Mouse (Mus musculus): ENCODE measurements around the gene Zranb1. TPM values are rescaled to one million over a fixed set of nuclear protein-coding genes. Genes with fewer than 3 reads are reported as not detected.

Zranb1 gene
- 13.2 and 15.2 TPM in 2 replicates for polyA plus RNA-seq (2015; fragmentation: Nextera tagmentation; extraction: Ambion mirVana)

DNA sequence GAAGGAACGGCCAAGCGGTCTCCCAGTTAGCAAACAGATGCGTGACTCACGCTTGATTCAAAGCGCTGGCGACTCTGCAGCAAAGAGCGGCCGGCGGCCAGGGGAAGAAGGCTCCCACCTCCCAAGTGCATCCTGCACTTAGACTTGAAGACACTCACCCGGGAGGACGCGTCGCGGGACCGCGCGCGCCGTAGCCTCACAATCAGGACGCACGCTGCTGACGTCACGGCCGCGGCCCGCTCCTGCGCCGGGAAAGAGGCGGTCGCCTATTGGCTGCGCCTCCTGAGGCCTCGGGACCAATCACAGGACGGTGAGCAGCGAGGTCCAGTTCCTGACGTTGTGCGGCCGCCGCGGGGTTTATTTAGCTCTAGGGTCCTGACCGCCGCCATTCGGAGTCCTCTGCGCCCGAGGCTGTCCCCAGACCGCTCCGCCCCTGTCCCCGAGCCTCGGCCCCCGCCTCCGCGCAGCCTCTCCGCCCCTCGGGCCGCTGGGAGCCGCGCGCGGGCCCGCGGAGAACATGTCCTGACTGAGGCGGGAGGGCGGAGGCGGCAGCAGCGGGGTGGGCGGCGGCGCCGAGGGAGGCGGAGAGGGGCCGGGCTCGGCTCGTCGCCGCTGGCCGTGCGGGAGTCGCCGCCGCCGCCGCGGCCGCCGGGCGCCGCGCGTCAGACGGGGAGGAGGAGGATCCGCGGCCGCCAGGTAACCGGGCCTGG lies at the start of gene Zranb1:
Gene Zranb1 (plus strand): TSS at position 293 of the 710 bp plus-strand sequence.

Other genes with a start within 250 kb of the Zranb1 start
- gene Fam53b, start 117.3 kb upstream of the Zranb1 start, polyA plus RNA-seq (2015; fragmentation: Nextera tagmentation; extraction: Ambion mirVana), result 11.5 and 24.0 TPM in 2 replicates
- 87.1 and 111 TPM in 2 replicates for gene Eef1akmt2, start 78.5 kb upstream of the Zranb1 start, polyA plus RNA-seq (2015; fragmentation: Nextera tagmentation; extraction: Ambion mirVana)
- 26.9 and 29.2 TPM in 2 replicates for gene Abraxas2, start 71.9 kb upstream of the Zranb1 start, polyA plus RNA-seq (2015; fragmentation: Nextera tagmentation; extraction: Ambion mirVana)
- 28.7 and 57.9 TPM in 2 replicates for gene Fgfr2, start 192.2 kb downstream of the Zranb1 start, polyA plus RNA-seq (2015; fragmentation: Nextera tagmentation; extraction: Ambion mirVana)
- 33.3 and 49.7 TPM in 2 replicates for gene Ctbp2, start 193.2 kb downstream of the Zranb1 start, polyA plus RNA-seq (2015; fragmentation: Nextera tagmentation; extraction: Ambion mirVana)